Mouse (Mus musculus): Measurements from ENCODE around the gene Ptch1.

- TF ChIP-seq GATA1 (IDR thresholded peaks at IDR 0.05; ENCODE audit: low read length) (no peak), TAL1 (IDR thresholded peaks at IDR 0.05; ENCODE audit: low read length) (no peak)
Measured at GRCm38 (mm10) chr13:63573256-63573835, at the start of gene Ptch1.

Data from erythroblast, embryonic 14.5 days (primary cell).